ENCODE assay signal across 24 mouse cellular contexts in the genomic region with DNA sequence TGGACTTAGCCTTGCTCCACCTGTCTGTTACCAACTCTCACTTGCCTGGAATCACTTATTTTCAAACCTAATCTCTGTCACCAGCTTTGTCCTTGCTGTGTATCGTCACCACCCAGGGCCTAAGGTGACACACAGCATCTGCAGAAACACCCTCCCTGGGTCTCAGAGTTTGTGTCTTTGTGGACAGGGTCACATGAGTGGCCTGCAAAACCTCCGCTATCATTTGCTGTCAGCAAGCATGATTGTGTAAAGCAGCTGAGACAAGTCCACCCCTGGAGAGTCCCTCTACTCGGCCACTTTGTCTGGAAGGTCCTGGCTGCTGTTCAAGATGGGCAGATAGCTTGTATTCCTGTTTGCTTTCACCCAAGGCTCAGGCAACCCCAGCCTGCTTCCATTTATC.
"Had no signal": no experiment of that assay in that cellular context is flagged by ENCODE, and none has a peak within 500 bp of the region (broad histone marks: within the 10 kb centered on the region; RNA-seq: fewer than 3 reads in every experiment).

No protein-coding gene starts in this region.

- ATAC-seq: forebrain, embryonic 15.5 days; forebrain, postnatal 0 days; hindbrain, postnatal 0 days; intestine, embryonic 16.5 days; liver, embryonic 12.5 days had no signal

- H3K27me3 ChIP-seq: forebrain, embryonic 15.5 days; hindbrain, embryonic 13.5 days; hindbrain, embryonic 15.5 days; kidney, embryonic 15.5 days; limb, embryonic 13.5 days; limb, embryonic 15.5 days; liver, embryonic 12.5 days had no signal

- H3K4me3 ChIP-seq: forebrain, embryonic 15.5 days; heart, embryonic 13.5 days; hindbrain, embryonic 13.5 days; hindbrain, embryonic 15.5 days; kidney, embryonic 15.5 days; limb, embryonic 13.5 days; limb, embryonic 15.5 days; liver, embryonic 12.5 days had no signal

- H3K9me3 ChIP-seq: forebrain, embryonic 15.5 days; heart, embryonic 13.5 days; hindbrain, embryonic 13.5 days; hindbrain, embryonic 15.5 days; kidney, embryonic 15.5 days; limb, embryonic 13.5 days; limb, embryonic 15.5 days; liver, embryonic 12.5 days had no signal

- DNase-seq: forebrain, postnatal 0 days; gastrocnemius, postnatal 14 days; gastrocnemius, postnatal 36 days; heart, postnatal 14 days; kidney, adult 11 months; kidney, adult 2 months; kidney, adult 9 months; kidney, postnatal 14 days; kidney, postnatal 36 days; layer of hippocampus, adult 9-11 months; layer of hippocampus, postnatal 36 days; left cerebral cortex, postnatal 4 days had no signal

- H3K4me2 ChIP-seq: forebrain, embryonic 15.5 days; heart, embryonic 13.5 days; hindbrain, embryonic 13.5 days; hindbrain, embryonic 15.5 days; kidney, embryonic 15.5 days; limb, embryonic 13.5 days; limb, embryonic 15.5 days; liver, embryonic 12.5 days had no signal

- H3K9ac ChIP-seq: forebrain, embryonic 15.5 days; forebrain, postnatal 0 days; heart, embryonic 13.5 days; hindbrain, embryonic 13.5 days; hindbrain, embryonic 15.5 days; kidney, embryonic 15.5 days; limb, embryonic 13.5 days; limb, embryonic 15.5 days; liver, embryonic 12.5 days; liver, embryonic 14.5 days had no signal

- H3K36me3 ChIP-seq: forebrain, embryonic 15.5 days; heart, embryonic 13.5 days; hindbrain, embryonic 13.5 days; hindbrain, embryonic 15.5 days; kidney, embryonic 15.5 days; limb, embryonic 13.5 days; limb, embryonic 15.5 days; liver, embryonic 12.5 days had no signal

- H3K27ac ChIP-seq: forebrain, embryonic 15.5 days; heart, embryonic 13.5 days; hindbrain, embryonic 13.5 days; hindbrain, embryonic 15.5 days; hindbrain, postnatal 0 days; kidney, embryonic 15.5 days; kidney, postnatal 0 days; limb, embryonic 13.5 days; limb, embryonic 15.5 days; liver, embryonic 12.5 days; liver, embryonic 14.5 days had no signal

- H3K4me1 ChIP-seq: forebrain, embryonic 15.5 days; kidney, embryonic 15.5 days; limb, embryonic 13.5 days; limb, embryonic 15.5 days; liver, embryonic 12.5 days had no signal
